Mouse (Mus musculus): Measurements from ENCODE around the gene Olfr222. TPM values are rescaled to one million over a fixed set of nuclear protein-coding genes. Genes with fewer than 3 reads are reported as not detected.
"Not testable (repeated sequence)": the region's sequence is repeated elsewhere in the genome, so short reads cannot be mapped to it uniquely, and the experiment has no call there.

The Olfr222 gene
- total RNA-seq (2021) = not detected
- long read RNA-seq, experiment 1 = 0 reads
- long read RNA-seq, experiment 2 = 0 reads

DNA sequence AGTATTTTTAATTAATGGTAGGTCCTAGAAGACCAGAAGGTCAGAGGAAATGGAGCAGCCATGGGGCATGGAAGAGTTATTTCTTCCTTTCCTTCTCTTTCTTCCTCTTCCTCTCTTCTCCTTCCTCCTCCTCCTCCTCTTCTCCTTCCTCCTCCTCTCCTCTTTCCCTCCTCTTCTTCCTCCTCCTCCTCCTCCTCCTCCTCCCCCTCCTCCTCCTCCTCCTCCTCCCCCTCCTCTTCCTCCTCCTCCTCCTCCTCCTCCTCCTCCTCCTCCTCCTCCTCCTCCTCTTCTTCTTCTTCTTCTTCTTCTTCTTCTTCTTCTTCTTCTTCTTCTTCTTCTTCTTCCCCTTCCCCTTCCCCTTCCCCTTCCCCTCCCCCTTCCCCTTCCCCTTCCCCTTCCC, at the start of gene Olfr222:
Gene Olfr222, minus strand, starts transcription at position 101 of the 400 bp plus-strand sequence.
- DNase-seq = not testable (repeated sequence)

DNA sequence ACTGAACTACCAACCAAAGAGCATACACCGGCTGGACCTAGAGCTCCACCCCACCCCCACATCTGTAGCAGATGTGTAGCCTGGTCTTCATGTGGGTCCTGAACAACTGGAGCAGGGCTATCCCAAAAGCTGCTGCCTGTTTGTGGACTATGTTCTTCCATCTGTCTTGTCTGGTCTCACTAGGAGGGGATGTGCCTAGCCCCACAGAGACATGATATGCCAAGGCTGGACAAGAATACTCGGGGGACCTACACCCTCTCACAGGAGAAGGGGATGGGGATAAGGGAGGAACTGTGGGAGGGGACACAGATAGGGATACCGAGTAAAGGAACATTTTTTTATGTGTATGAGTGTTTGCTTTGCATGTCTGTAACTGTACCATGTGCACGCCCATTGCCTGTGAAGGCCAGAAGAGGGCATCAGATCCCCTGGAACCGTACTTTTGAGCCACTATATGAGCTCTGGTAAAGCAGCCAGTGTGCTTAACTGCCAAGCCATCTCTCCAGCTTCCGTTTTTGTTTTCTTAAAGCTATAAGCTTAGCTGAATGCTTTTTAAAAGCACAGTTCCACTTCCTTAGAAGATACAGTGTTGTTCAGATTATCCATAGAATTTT, 48.1 kb upstream of the Olfr222 start:
- DNase-seq = peak; percentile 47

GRCm38 (mm10) chr11:59622214-59622613, 46.2 kb upstream of the Olfr222 start:
- DNase-seq = no peak

DNA sequence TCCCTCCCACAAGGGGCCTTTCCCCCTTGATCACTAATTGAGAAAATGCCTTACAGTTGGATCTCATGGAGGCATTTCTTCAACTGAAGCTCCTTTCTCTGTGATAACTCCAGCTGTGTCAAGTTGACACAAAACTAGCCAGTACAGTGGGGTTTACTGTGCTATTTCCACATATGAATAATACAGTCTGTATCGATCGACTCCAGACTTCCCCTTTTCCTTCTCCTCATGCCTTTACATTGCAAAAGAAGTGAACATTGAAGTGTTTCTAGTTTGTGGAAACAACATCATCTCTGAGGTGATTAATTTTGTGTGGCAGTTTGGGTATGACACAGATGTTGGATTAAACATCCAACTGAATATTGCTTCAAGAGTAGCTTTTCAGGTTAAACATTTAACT, 41.0 kb upstream of the Olfr222 start:
- not testable (repeated sequence) for DNase-seq

- no peak for DNase-seq
These were observed 38.1 kb upstream of the Olfr222 start for GRCm38 (mm10) chr11:59614120-59614519.

GRCm38 (mm10) chr11:59611646-59612045, 35.6 kb upstream of the Olfr222 start:
- no peak for DNase-seq

GRCm38 (mm10) chr11:59602287-59602686, 26.3 kb upstream of the Olfr222 start:
- no peak for DNase-seq

GRCm38 (mm10) chr11:59600872-59601271, 24.8 kb upstream of the Olfr222 start:
- DNase-seq = no peak

DNA sequence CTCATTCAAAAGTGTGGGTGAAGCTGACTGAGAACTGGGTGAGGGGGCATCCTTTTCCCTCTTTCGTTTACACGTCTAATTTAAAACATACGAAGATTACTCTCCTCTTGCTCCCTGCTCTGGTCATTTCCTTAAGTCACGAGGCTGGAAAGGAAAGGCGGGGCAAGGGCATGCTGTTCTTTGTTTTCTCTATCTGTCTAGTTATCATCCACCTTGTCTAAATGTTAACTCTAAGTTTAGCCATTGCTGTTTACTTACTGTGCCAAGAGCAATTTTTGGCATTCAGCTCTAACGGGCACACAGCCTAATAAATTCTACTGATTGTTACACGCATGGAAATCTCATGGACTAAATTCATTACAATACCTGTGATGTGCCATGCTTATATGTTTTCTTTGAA, 23.2 kb upstream of the Olfr222 start:
- DNase-seq = no peak

DNA sequence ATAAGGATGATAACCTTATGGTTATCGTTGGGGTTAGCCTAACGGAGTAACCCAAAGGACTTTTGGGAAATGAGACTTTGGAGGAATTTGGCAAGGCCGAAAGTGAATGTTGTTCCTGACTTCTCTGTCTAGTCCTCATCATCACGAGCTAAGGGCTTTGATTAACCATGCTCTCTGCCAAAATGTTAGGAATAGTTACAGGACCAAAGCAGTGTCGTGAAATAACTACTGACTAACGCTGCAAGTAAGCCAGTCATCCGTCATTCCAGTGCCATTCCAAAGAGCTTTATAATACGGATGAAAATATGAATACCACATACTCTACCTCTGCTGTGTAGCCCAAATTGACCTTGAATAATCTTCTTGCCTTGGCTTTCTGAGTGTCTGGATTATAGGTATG, 20.9 kb upstream of the Olfr222 start:
- no peak for DNase-seq

DNA sequence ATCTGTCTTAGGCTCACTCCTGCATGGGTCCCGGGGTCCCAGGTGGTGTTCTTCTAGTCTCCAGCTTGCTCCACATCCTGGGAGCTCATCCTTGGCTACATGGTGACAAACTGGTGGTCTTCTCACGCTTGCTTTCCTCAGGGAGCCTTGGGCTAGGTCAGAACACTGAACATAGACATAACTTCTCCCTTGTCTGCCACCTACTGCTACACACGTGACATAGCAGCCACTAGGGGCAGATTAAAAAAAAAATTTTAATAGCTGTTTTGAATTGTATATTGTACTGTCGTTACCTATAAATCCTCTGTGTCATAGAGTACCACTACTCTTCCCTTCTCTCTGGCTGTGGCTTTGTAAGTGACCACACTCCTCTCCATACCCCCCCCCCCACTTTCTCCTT, 20.1 kb upstream of the Olfr222 start:
- DNase-seq = no peak

DNA sequence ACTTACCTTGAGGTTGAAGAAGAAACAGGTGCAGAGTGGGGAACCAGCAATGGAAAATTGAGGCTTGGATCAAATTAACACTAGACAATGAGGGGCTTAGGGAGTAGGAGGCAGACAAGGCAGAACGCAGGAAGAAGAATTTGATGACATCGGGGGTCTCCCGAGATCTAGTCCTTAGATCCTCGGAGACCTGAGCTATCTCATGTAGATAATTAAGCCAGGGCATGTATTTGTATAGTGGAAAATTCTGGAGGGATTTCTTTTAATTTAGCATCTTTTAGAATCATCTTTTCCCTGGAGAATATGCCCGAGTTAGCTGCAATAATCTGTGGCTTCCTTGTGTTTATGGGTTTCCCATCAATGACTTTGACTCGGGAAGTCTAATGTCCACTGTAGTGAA, 17.2 kb upstream of the Olfr222 start, which contains the start of gene Olfr223:
Gene Olfr223, minus strand, starts transcription at position 101 of the 400 bp plus-strand sequence.
- DNase-seq = no peak

DNA sequence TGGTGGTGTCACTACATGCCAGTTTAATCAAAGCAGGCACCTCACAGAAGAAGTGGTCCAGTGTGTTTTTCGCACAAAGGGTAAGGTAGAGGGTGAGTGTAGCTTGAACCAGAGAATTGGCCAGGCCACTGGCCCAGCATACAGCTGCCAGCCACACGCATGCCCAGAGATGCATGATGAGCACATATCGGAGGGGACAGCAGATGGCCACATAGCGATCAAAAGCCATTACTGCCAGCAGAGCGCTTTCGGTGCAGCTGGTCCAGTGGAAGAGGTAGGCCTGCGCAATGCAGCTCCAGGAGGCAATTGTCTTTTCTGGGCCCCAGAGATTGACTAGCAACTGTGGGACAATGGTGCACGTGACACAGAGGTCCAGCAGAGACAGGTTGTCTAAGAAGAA, 13.5 kb upstream of the Olfr222 start:
- DNase-seq = no peak

DNA sequence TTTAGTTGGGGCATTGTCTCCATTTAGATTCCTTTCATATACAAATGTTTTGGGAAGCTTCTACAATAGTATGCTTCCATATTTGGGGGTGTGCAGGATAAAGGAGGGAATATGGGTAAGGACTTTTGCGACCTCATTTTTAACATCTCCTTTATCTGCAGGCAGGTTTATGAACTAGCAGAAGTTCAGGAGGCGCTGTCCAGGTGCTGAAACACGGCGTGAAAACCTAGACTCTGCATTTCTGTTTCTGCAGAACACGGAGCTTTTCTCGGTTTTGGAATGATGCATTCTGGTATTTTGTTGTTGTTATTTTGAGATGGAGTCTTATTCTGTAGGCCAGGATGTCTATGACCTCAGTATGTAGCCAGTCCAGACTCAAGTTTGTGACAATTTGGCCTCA, 8.5 kb upstream of the Olfr222 start:
- no peak for DNase-seq

DNA sequence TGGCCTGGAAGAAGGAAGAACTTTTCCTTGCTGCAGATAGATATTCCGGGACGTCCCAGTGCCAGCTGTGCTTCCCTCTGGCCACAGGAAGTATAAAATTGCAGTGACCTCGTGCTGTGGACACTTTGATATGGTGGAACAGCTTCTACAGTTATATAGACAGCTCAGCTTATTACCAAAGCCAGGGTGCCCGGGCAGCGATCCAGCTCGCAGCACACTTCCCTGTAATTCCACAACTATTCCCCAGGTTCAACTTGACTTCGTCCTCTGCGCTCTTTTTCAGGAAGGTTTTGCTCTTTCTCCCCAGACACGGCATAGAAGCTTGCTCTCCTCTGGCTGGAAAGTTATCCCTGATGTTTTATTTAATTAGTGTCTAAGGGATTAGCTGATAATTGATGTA, 309 bp downstream of the Olfr222 start:
- peak; percentile 17 for DNase-seq

DNA sequence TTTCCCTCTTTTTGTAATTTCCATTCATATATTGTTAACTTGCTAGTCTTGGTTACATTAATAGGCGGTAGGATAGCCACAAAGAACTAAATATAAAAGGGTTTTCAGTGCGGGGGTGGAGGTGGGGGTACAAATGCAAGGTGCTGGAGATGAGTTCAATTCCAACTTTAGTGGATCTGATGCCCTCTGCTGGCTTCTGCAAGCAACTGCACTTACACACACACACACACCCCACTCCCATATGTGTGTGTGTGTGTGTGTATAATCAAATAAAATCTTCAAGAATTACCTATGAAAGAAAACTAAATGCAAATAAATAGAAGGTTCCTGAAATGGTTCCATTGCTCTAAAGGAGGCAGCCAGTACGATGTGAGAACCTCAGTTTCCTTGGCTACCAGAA, 6.7 kb downstream of the Olfr222 start:
- no peak for DNase-seq

GRCm38 (mm10) chr11:59562837-59563236, 13.2 kb downstream of the Olfr222 start:
- no peak for DNase-seq

GRCm38 (mm10) chr11:59562336-59562735, 13.7 kb downstream of the Olfr222 start:
- DNase-seq = no peak

GRCm38 (mm10) chr11:59560906-59561305, 15.1 kb downstream of the Olfr222 start:
- DNase-seq = no peak

GRCm38 (mm10) chr11:59554535-59554934, 21.5 kb downstream of the Olfr222 start:
- DNase-seq = no peak

GRCm38 (mm10) chr11:59554127-59554526, 21.9 kb downstream of the Olfr222 start:
- no peak for DNase-seq

DNA sequence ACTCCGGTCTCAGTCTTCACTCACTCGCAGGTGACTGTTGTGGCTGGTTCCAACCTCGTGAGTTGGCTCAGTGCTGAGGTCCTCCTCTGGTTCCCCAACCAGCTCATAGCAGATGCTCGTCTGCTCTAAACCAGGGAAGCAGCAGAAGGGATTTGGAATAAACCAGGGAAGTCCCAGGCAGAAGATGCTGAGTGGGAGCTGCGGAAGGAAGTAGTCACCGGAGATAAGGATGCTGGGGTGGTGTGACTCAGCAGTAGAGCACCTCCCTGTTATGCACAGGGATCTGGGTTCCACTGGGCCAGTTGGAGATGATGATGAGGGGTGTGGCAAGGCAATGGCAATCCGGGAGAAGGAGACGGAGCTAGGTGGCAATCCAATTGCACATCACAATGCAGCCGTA, 32.0 kb downstream of the Olfr222 start:
- no peak for DNase-seq

- no peak for DNase-seq
These were observed 32.7 kb downstream of the Olfr222 start for GRCm38 (mm10) chr11:59543376-59543775.

GRCm38 (mm10) chr11:59542442-59542841, 33.6 kb downstream of the Olfr222 start:
- no peak for DNase-seq

DNA sequence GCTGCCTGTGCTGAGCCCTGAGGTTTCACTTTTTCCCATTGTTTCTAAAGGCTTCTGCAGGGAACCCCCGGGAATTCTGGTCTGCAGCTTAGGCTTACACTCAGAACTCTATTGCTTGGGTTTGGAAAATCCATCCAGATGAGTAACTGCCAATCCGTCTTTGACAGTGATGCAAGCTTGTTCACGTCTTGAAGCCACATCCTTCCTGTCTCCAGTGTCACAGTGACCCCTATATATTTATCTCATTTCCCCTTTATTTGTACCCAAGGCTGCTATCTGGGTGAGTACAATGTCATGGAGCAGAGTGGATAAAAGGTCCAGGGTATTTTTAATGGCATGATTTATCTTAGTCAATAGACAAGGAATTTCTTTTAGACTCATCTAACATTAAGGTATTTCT, 34.7 kb downstream of the Olfr222 start, which contains the start of gene Nlrp3:
Gene Nlrp3, plus strand, starts transcription at position 245 of the 400 bp plus-strand sequence.
- no peak for DNase-seq
